Mouse (Mus musculus) midbrain, embryonic 13.5 days (tissue): ENCODE measurements at regions not wholly inside any gene's neighbourhood (a gene's known extent, or its start where the extent isn't known, plus 50 kb on each side); places are given as distances from the start of the nearest gene placed in this dataset.

Experiments used
- ATAC-seq: fragments of 200-750 bp; cut with Nextera tagmentation; 2 replicates; pipeline ENCODE4 v1.8.0; 2017; ENCODE audit warnings: mild to moderate bottlenecking, moderate TSS enrichment, moderate library complexity
- H3K27ac ChIP-seq: fragments of 300-500 bp; sonication (generic); 2 replicates; pipeline ENCODE4 v1.5.1; 2015; ENCODE audit warnings: inconsistent platforms, mild to moderate bottlenecking, moderate library complexity
- H3K27me3 ChIP-seq: fragments of 300-500 bp; sonication (generic); 2 replicates; pipeline ENCODE4 v1.6.1; 2015; ENCODE audit warnings: mild to moderate bottlenecking, inconsistent platforms
- H3K36me3 ChIP-seq: fragments of 300-500 bp; sonication (generic); 2 replicates; pipeline ENCODE4 v1.6.1; 2015; ENCODE audit warnings: mild to moderate bottlenecking, inconsistent platforms
- H3K4me1 ChIP-seq: fragments of 300-500 bp; sonication (generic); replicated peaks from 2 replicates; pipeline ENCODE4 v1.6.1; 2015; ENCODE audit warnings: inconsistent platforms
- H3K4me2 ChIP-seq: fragments of 300-500 bp; sonication (generic); replicated peaks from 2 replicates; pipeline ENCODE4 v1.6.1; 2015; ENCODE audit warnings: moderate library complexity, mild to moderate bottlenecking, inconsistent platforms
- H3K4me3 ChIP-seq: fragments of 300-500 bp; sonication (generic); replicated peaks from 2 replicates; pipeline ENCODE4 v1.5.1; 2015; ENCODE audit warnings: mild to moderate bottlenecking, inconsistent platforms
- H3K9ac ChIP-seq: fragments of 300-500 bp; sonication (generic); replicated peaks from 2 replicates; pipeline ENCODE4 v1.6.1; 2015; ENCODE audit warnings: mild to moderate bottlenecking, inconsistent platforms
- H3K9me3 ChIP-seq: fragments of 300-500 bp; sonication (generic); 2 replicates; pipeline ENCODE4 v1.6.1; 2016; ENCODE audit warnings: mild to moderate bottlenecking, inconsistent platforms
- WGBS: fragments of 180-500 bp; shearing (Covaris S2); methylation state at CpG from one replicate; pipeline ENCODE4 v1.1.7; 2015; 5-methylcytosine and 5-hydroxymethylcytosine counted together

GRCm38 (mm10) chr15:11590542-11591116, 191.2 kb upstream of the Tars start:
- no peak overlapping the region for H3K4me3 ChIP-seq
- no peaks in the 10 kb centered on the region for H3K4me1 ChIP-seq
- WGBS = 58% methylated on average over 9 of the region's 9 CpGs
- H3K27ac ChIP-seq = no peak overlapping the region
- no peak overlapping the region for H3K4me2 ChIP-seq
- no peak for ATAC-seq
- H3K36me3 ChIP-seq = no peaks in the 10 kb centered on the region
- no peaks in the 10 kb centered on the region for H3K27me3 ChIP-seq
- no peak overlapping the region for H3K9ac ChIP-seq
- no peaks in the 10 kb centered on the region for H3K9me3 ChIP-seq

GRCm38 (mm10) chr15:11589795-11590194, 190.3 kb upstream of the Tars start:
- Histone ChIP-seq H3K36me3 (no peaks in the 10 kb centered on the region), H3K27ac (no peak overlapping the region), H3K4me1 (no peaks in the 10 kb centered on the region), H3K9ac (no peak overlapping the region), H3K27me3 (no peaks in the 10 kb centered on the region), H3K4me3 (no peak overlapping the region), H3K9me3 (no peaks in the 10 kb centered on the region), H3K4me2 (no peak overlapping the region)
- 52% methylated on average over 7 of the region's 7 CpGs for WGBS
- no peak for ATAC-seq

GRCm38 (mm10) chr15:11586384-11586783, 186.9 kb upstream of the Tars start:
- Histone ChIP-seq H3K4me1 (no peaks in the 10 kb centered on the region), H3K4me2 (no peak overlapping the region), H3K9me3 (no peaks in the 10 kb centered on the region), H3K9ac (no peak overlapping the region), H3K36me3 (no peaks in the 10 kb centered on the region), H3K4me3 (no peak overlapping the region), H3K27ac (no peak overlapping the region), H3K27me3 (no peaks in the 10 kb centered on the region)
- WGBS = 93% methylated on average over 2 of the region's 2 CpGs
- ATAC-seq = no peak

- Histone ChIP-seq H3K4me2 (no peak overlapping the region), H3K27me3 (no peaks in the 10 kb centered on the region), H3K4me1 (no peaks in the 10 kb centered on the region), H3K9ac (no peak overlapping the region), H3K9me3 (no peaks in the 10 kb centered on the region), H3K4me3 (no peak overlapping the region), H3K36me3 (no peaks in the 10 kb centered on the region), H3K27ac (no peak overlapping the region)
- ATAC-seq = no peak
- WGBS = 38% methylated on average over 2 of the region's 2 CpGs
These were observed 184.7 kb upstream of the Tars start for GRCm38 (mm10) chr15:11584155-11584554.

GRCm38 (mm10) chr15:11578331-11578730, 178.9 kb upstream of the Tars start:
- Histone ChIP-seq H3K4me3 (no peak overlapping the region), H3K4me2 (no peak overlapping the region), H3K9me3 (no peaks in the 10 kb centered on the region), H3K9ac (no peak overlapping the region), H3K36me3 (no peaks in the 10 kb centered on the region), H3K4me1 (no peaks in the 10 kb centered on the region), H3K27ac (no peak overlapping the region), H3K27me3 (no peaks in the 10 kb centered on the region)
- ATAC-seq = no peak
- WGBS = 83% methylated on average over 1 of the region's 1 CpGs

GRCm38 (mm10) chr15:11574359-11574758, 174.9 kb upstream of the Tars start:
- Histone ChIP-seq H3K4me1 (no peaks in the 10 kb centered on the region), H3K27me3 (no peaks in the 10 kb centered on the region), H3K9ac (no peak overlapping the region), H3K36me3 (no peaks in the 10 kb centered on the region), H3K4me3 (no peak overlapping the region), H3K27ac (no peak overlapping the region), H3K4me2 (no peak overlapping the region), H3K9me3 (no peaks in the 10 kb centered on the region)
- WGBS = 100% methylated on average over 2 of the region's 2 CpGs
- ATAC-seq = no peak

GRCm38 (mm10) chr15:11573496-11573895, 174.0 kb upstream of the Tars start:
- Histone ChIP-seq H3K27me3 (no peaks in the 10 kb centered on the region), H3K4me1 (no peaks in the 10 kb centered on the region), H3K9me3 (no peaks in the 10 kb centered on the region), H3K4me3 (no peak overlapping the region), H3K9ac (no peak overlapping the region), H3K4me2 (no peak overlapping the region), H3K27ac (no peak overlapping the region), H3K36me3 (no peaks in the 10 kb centered on the region)
- WGBS = 85% methylated on average over 2 of the region's 2 CpGs
- no peak for ATAC-seq

GRCm38 (mm10) chr15:11572063-11572462, 172.6 kb upstream of the Tars start:
- WGBS = 95% methylated on average over 4 of the region's 4 CpGs
- Histone ChIP-seq H3K27me3 (no peaks in the 10 kb centered on the region), H3K4me2 (no peak overlapping the region), H3K36me3 (no peaks in the 10 kb centered on the region), H3K27ac (no peak overlapping the region), H3K4me3 (no peak overlapping the region), H3K9me3 (no peaks in the 10 kb centered on the region), H3K4me1 (no peaks in the 10 kb centered on the region), H3K9ac (no peak overlapping the region)
- no peak for ATAC-seq

- H3K9ac ChIP-seq = no peak overlapping the region
- H3K27me3 ChIP-seq = no peaks in the 10 kb centered on the region
- peak; percentile 69 for ATAC-seq
- H3K4me2 ChIP-seq = peak overlapping the region; percentile 21
- H3K4me3 ChIP-seq = no peak overlapping the region
- no peak overlapping the region for H3K27ac ChIP-seq
- H3K4me1 ChIP-seq = peaks cover 3% of the 10 kb centered on the region; the same call in 1 of the 2 replicates
- H3K36me3 ChIP-seq = no peaks in the 10 kb centered on the region
- H3K9me3 ChIP-seq = no peaks in the 10 kb centered on the region
- 11% methylated on average over 10 of the region's 10 CpGs for WGBS
These were observed 166.1 kb upstream of the Tars start for GRCm38 (mm10) chr15:11565503-11566031.

GRCm38 (mm10) chr15:11552568-11552967, 153.1 kb upstream of the Tars start:
- Histone ChIP-seq H3K9ac (no peak overlapping the region), H3K27me3 (no peaks in the 10 kb centered on the region), H3K4me1 (no peaks in the 10 kb centered on the region), H3K27ac (no peak overlapping the region), H3K36me3 (no peaks in the 10 kb centered on the region), H3K4me3 (no peak overlapping the region), H3K9me3 (no peaks in the 10 kb centered on the region), H3K4me2 (no peak overlapping the region)
- 61% methylated on average over 2 of the region's 2 CpGs for WGBS
- no peak for ATAC-seq

GRCm38 (mm10) chr15:11552110-11552509, 152.6 kb upstream of the Tars start:
- WGBS = 90% methylated on average over 1 of the region's 1 CpGs
- ATAC-seq = no peak
- Histone ChIP-seq H3K27me3 (no peaks in the 10 kb centered on the region), H3K36me3 (no peaks in the 10 kb centered on the region), H3K4me1 (no peaks in the 10 kb centered on the region), H3K27ac (no peak overlapping the region), H3K4me2 (no peak overlapping the region), H3K9ac (no peak overlapping the region), H3K9me3 (no peaks in the 10 kb centered on the region), H3K4me3 (no peak overlapping the region)

- Histone ChIP-seq H3K4me3 (no peak overlapping the region), H3K4me1 (no peaks in the 10 kb centered on the region), H3K9me3 (no peaks in the 10 kb centered on the region), H3K4me2 (no peak overlapping the region), H3K36me3 (no peaks in the 10 kb centered on the region), H3K27ac (no peak overlapping the region), H3K27me3 (no peaks in the 10 kb centered on the region), H3K9ac (no peak overlapping the region)
- 69% methylated on average over 3 of the region's 3 CpGs for WGBS
- ATAC-seq = no peak
These were observed 140.0 kb upstream of the Tars start for GRCm38 (mm10) chr15:11539485-11539884.

- Histone ChIP-seq H3K4me1 (no peaks in the 10 kb centered on the region), H3K4me2 (no peak overlapping the region), H3K27ac (no peak overlapping the region), H3K9me3 (no peaks in the 10 kb centered on the region), H3K9ac (no peak overlapping the region), H3K4me3 (no peak overlapping the region), H3K27me3 (no peaks in the 10 kb centered on the region), H3K36me3 (no peaks in the 10 kb centered on the region)
- WGBS = 86% methylated on average over 7 of the region's 7 CpGs
- no peak for ATAC-seq
These were observed 136.7 kb upstream of the Tars start for GRCm38 (mm10) chr15:11536076-11536620.
